Mouse (Mus musculus) monocyte, adult 59 days (primary cell): ENCODE measurements around the gene Tmem255b. TPM values are rescaled to one million over a fixed set of nuclear protein-coding genes. Genes with fewer than 3 reads are reported as not detected.

Source experiments
- total RNA-seq, 2 experiments: library from RNA; stranded (reverse); gene quantifications; one replicate each; pipeline ENCODE4 v1.2.4; 2023

The Tmem255b gene
- not detected for total RNA-seq

GRCm38 (mm10) chr8:13434889-13435288 is at the start of gene Tmem255b:
Tmem255b (plus strand) TSS chr8:13435189.

GRCm38 (mm10) chr8:13396725-13397124 is 38.3 kb upstream of the Tmem255b start, which contains the start of gene Atp4b:
Atp4b (minus strand) TSS chr8:13396825.

GRCm38 (mm10) chr8:13404666-13405131 is 30.3 kb upstream of the Tmem255b start, which contains the start of gene Grk1:
Grk1 (plus strand) TSS chr8:13405081.

GRCm38 (mm10) chr8:13493858-13494631 is 59.1 kb downstream of the Tmem255b start, which contains the start of gene Gas6:
Gas6 (minus strand) TSS chr8:13494490.

Other genes with a start within 250 kb of the Tmem255b start
- not detected for gene Grtp1, start 234.6 kb upstream of the Tmem255b start, total RNA-seq
- not detected for gene Adprhl1, start 181.0 kb upstream of the Tmem255b start, total RNA-seq
- gene Dcun1d2, start 147.1 kb upstream of the Tmem255b start, total RNA-seq = 10 to 100 TPM; 12.9 to 18.5 TPM
- 10 to 100 TPM; 26.8 to 29.1 TPM for gene Tmco3, start 147.0 kb upstream of the Tmem255b start, total RNA-seq
- gene Tfdp1, start 96.4 kb upstream of the Tmem255b start, total RNA-seq = 10 to 100 TPM; 33.9 to 34.6 TPM
- not detected for gene Atp4b, start 38.4 kb upstream of the Tmem255b start, total RNA-seq
- gene Grk1, start 30.1 kb upstream of the Tmem255b start, total RNA-seq = not detected
- 1 to 10 TPM; 2.7 to 4.6 TPM for gene Gas6, start 59.3 kb downstream of the Tmem255b start, total RNA-seq
- gene 1700029H14Rik, start 127.3 kb downstream of the Tmem255b start, total RNA-seq = 1 to 10 TPM; 6.1 to 9.5 TPM
- gene Rasa3, start 242.4 kb downstream of the Tmem255b start, total RNA-seq = 100 to 1,000 TPM; 368 to 375 TPM